Mouse (Mus musculus) heart, embryonic 14.5 days (tissue): Measurements from ENCODE around the gene Gpr89. TPM values are rescaled to one million over a fixed set of nuclear protein-coding genes. Genes with fewer than 3 reads are reported as not detected.

Source experiments
- ATAC-seq: fragments of 200-750 bp; cut with Nextera tagmentation; 2 replicates; pipeline ENCODE4 v1.8.0; 2017; ENCODE audit warnings: low read depth, moderate TSS enrichment; ENCODE audit not compliant: insufficient number of reproducible peaks, insufficient read depth, low FRiP score
- H3K27ac ChIP-seq, 2 experiments: fragments of 200-500 bp in 1 of 2; fragments of 300-500 bp in 1 of 2; sonication (generic) in 1 of 2; replicated peaks in 1 of 2; 2 replicates each; pipeline ENCODE4 v1.5.1; 2012 to 2014; ENCODE audit warnings: low read depth in 2 of 2, low read length in 2 of 2, control low read depth in 1 of 2, mild to moderate bottlenecking in 1 of 2, mixed read lengths in 1 of 2; ENCODE audit not compliant: control insufficient read depth in 1 of 2, insufficient read depth in 1 of 2
- H3K27me3 ChIP-seq: fragments of 300-500 bp; sonication (generic); 2 replicates; pipeline ENCODE4 v1.6.1; 2014; ENCODE audit warnings: mild to moderate bottlenecking, low read length, control low read depth; ENCODE audit not compliant: control insufficient read depth, insufficient read depth
- H3K36me3 ChIP-seq: fragments of 300-500 bp; sonication (generic); 2 replicates; pipeline ENCODE4 v1.6.1; 2014; ENCODE audit warnings: mild to moderate bottlenecking, control low read depth, low read length, mixed read lengths; ENCODE audit not compliant: control insufficient read depth, insufficient read depth
- H3K4me1 ChIP-seq, 2 experiments: fragments of 200-500 bp in 1 of 2; fragments of 300-500 bp in 1 of 2; sonication (generic) in 1 of 2; 2 replicates each; pipeline ENCODE4 v1.6.1; 2012 to 2014; ENCODE audit warnings: low read length in 2 of 2, control low read depth in 1 of 2, mixed read lengths in 1 of 2; ENCODE audit not compliant: control insufficient read depth in 2 of 2, insufficient read depth in 2 of 2
- H3K4me2 ChIP-seq: fragments of 300-500 bp; sonication (generic); 2 replicates; pipeline ENCODE4 v1.6.1; 2014; ENCODE audit warnings: mild to moderate bottlenecking, low read length
- H3K4me3 ChIP-seq, 2 experiments: fragments of 200-500 bp in 1 of 2; fragments of 300-500 bp in 1 of 2; sonication (generic) in 1 of 2; 2 replicates each; pipeline ENCODE4 v1.5.1; 2012 to 2014; ENCODE audit warnings: low read length in 2 of 2, mild to moderate bottlenecking in 2 of 2, control low read depth in 1 of 2, low read depth in 1 of 2, moderate library complexity in 1 of 2; ENCODE audit not compliant: control insufficient read depth in 1 of 2, insufficient read depth in 1 of 2
- H3K9ac ChIP-seq: fragments of 300-500 bp; sonication (generic); 2 replicates; pipeline ENCODE4 v1.6.1; 2014; ENCODE audit warnings: mild to moderate bottlenecking, low read length
- H3K9me3 ChIP-seq: fragments of 300-500 bp; sonication (generic); 2 replicates; pipeline ENCODE4 v1.6.1; 2016; ENCODE audit warnings: low read length, control low read depth; ENCODE audit not compliant: control insufficient read depth
- WGBS: fragments of 180-500 bp; shearing (Covaris S2); extraction: QIAGEN DNeasy Blood & Tissue Kit; methylation state at CpG from one replicate; pipeline ENCODE4 v1.1.7; 2014; 5-methylcytosine and 5-hydroxymethylcytosine counted together
- polyA plus RNA-seq: library from polyadenylated mRNA; unstranded; fragments of >200 nt; fragmentation: Nextera tagmentation; extraction: Ambion mirVana; gene quantifications from 2 replicates; pipeline ENCODE4 v1.2.1, GENCODE M21; 2014

Gpr89 gene
- polyA plus RNA-seq, 1 experiment from 2014 or later, result 29.8 TPM

DNA sequence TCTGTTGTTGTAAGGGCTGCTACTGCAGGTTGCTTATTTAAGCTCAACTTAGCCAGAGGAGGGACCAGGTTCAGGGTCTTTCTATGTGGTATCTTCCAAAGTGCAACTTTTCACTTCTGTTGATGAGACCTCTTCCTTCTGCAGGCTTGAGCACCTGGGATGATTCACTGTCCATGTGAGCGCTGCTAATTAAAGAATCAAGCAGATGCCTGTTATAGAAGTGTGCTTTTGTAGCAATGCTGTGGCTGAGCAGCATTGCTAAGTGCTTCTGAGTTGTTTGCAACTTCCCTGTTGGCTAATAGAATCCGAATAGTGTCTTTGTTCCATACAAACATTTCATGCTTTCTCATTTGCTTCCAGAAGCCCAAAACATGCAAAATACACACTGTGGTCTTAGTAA is 34.9 kb downstream of the Gpr89 start:
- no peaks in the 10 kb centered on the region for H3K27me3 ChIP-seq
- H3K9me3 ChIP-seq, result no peaks in the 10 kb centered on the region
- H3K9ac ChIP-seq, result no peak overlapping the region
- H3K4me2 ChIP-seq, result no peak overlapping the region
- peaks cover 72% of the 10 kb centered on the region for H3K36me3 ChIP-seq
- no peak overlapping the region for H3K27ac ChIP-seq
- no peaks in the 10 kb centered on the region for H3K4me1 ChIP-seq
- 87% methylated on average over 2 of the region's 2 CpGs for WGBS
- no peak overlapping the region for H3K4me3 ChIP-seq
- ATAC-seq, result no peak

DNA sequence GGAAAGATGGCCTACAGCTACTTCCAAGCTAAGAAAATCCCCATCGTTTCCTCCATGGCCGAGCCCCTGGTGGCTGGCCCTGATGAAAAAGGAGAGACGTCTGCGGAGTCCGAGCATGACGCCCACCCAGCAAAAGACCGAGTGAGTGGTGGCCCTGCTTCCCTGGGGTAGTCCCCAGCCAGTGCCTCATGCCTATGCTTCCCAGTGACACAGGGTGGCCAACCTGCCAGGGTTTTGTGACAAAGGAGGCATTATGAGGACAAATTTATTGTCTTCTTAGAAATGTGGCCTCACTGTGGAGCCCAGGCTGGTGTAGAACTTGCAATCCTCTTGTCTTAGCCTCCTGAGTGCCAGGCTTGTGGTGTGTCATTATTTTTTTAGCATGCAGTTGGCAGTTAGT is 36.1 kb downstream of the Gpr89 start:
- Histone ChIP-seq H3K4me2 (no peak overlapping the region), H3K27me3 (no peaks in the 10 kb centered on the region), H3K9me3 (no peaks in the 10 kb centered on the region), H3K4me1 (no peaks in the 10 kb centered on the region), H3K4me3 (no peak overlapping the region), H3K27ac (no peak overlapping the region), H3K9ac (no peak overlapping the region), H3K36me3 (peaks cover 60% of the 10 kb centered on the region)
- ATAC-seq, result no peak
- WGBS, result 89% methylated on average over 7 of the region's 7 CpGs

DNA sequence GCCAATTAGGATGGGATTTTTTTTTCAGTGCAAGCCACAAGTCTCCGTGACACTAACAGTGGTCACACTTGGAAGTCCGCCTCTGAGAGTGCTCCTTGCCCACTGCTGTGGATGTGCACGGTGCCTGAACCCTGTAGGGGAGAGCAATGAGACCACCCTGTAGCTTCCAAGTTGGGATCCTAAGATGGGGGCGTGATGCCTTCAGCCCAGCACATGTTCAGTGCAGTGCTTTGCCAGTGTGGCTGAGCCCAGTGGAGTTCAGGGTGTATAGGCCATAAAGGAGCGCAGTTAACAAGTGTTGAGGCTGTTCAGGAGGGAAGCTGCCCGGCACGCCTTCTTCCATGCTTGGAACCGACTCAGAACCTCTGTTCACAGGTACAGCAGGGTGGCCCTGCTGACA is 36.6 kb downstream of the Gpr89 start:
- H3K4me3 ChIP-seq, result no peak overlapping the region
- ATAC-seq, result no peak
- H3K36me3 ChIP-seq, result peaks cover 55% of the 10 kb centered on the region
- H3K27ac ChIP-seq, result no peak overlapping the region
- 93% methylated on average over 8 of the region's 8 CpGs for WGBS
- H3K27me3 ChIP-seq, result no peaks in the 10 kb centered on the region
- no peak overlapping the region for H3K4me2 ChIP-seq
- no peaks in the 10 kb centered on the region for H3K4me1 ChIP-seq
- no peak overlapping the region for H3K9ac ChIP-seq
- H3K9me3 ChIP-seq, result no peaks in the 10 kb centered on the region

DNA sequence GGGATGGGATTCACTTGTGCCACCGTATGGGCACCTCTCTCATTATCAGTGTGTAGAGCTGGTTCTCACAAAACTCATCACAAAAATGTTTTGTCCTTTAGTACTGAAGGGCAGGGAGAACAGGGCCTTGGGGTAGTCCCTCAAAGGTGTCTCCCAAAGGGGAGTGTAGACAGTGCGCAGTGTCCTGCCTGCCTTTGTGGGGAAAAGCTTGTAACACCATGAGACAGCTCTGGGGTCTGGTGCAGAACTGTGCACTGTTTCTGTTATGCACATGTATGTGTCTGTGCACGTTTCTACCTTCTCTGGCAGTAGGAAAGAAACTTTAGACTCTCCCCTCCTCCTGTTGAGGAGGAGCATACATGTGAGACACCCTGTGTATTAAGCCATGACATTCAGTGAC is 37.3 kb downstream of the Gpr89 start:
- 84% methylated on average over 3 of the region's 3 CpGs for WGBS
- no peak; the same call in 1 of the 2 replicates for ATAC-seq
- H3K27ac ChIP-seq, result no peak overlapping the region
- H3K4me3 ChIP-seq, result no peak overlapping the region
- H3K4me1 ChIP-seq, result no peaks in the 10 kb centered on the region
- H3K9me3 ChIP-seq, result no peaks in the 10 kb centered on the region
- H3K4me2 ChIP-seq, result no peak overlapping the region
- no peak overlapping the region for H3K9ac ChIP-seq
- H3K36me3 ChIP-seq, result peaks cover 48% of the 10 kb centered on the region
- no peaks in the 10 kb centered on the region for H3K27me3 ChIP-seq

DNA sequence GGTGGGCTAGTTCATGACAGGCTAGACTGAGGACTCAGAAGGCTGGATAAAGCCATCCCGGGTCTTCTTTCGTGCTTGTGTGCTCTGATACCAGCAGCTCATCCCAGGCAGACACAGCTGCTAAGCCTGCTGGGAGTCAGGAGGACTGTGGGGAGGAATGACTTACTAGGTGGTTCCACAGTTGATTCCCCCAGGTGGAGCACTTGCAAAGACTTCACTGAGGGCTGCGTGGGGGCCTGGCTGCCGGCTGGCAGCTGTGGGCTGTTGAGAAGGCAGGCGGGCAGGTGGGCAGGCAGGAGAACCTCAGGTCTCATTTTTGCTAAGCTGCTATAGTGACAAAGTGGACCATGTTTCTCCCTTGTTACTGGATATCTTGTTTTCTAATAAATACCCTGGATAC is 44.6 kb downstream of the Gpr89 start:
- Histone ChIP-seq H3K9ac (no peak overlapping the region), H3K4me1 (no peaks in the 10 kb centered on the region), H3K27me3 (no peaks in the 10 kb centered on the region), H3K4me3 (no peak overlapping the region), H3K36me3 (no peaks in the 10 kb centered on the region), H3K9me3 (no peaks in the 10 kb centered on the region), H3K27ac (no peak overlapping the region), H3K4me2 (no peak overlapping the region)
- ATAC-seq, result no peak
- 88% methylated on average over 5 of the region's 5 CpGs for WGBS

DNA sequence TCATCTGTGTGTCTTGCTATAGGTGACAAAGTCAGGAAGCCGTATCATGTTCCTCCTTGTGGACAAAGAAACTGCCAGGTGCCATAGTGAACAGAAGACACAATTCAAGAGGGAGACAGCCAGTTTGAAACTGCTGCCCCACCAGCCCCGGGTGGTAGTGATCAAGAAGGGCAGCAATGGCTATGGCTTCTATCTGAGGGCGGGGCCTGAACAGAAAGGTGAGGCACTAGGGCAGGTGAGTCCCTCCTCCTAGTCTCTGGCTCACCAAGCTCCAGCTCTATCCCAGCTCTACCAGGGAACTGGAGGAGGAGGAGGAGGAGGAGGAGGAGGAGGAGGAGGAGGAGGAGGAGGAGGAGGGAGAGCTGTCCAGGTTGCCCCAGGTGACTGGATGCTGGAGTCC is 49.3 kb downstream of the Gpr89 start:
- no peak for ATAC-seq

DNA sequence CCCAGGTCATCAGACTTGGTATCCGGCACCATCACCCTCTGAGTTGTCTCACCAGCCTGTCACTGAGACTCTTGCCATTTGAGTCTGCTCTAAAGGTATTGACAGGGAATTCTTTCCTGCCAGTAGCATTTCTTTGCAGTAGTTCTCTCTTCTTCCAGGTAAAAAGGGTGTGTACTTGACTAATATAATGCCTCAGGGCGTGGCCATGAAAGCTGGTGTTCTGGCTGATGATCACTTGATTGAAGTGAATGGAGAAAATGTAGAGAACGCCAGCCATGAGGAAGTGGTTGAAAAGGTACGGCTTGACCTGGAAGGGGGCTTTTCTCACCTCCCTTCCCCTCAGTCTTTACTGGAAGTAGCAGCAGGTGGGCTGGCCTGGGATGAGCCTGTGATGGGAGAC is 50.8 kb downstream of the Gpr89 start:
- Histone ChIP-seq H3K4me3 (no peak overlapping the region), H3K4me1 (peaks cover 4 to 6% of the 10 kb centered on the region in 2 experiments; a peak in 2 of 4 replicates), H3K4me2 (no peak overlapping the region), H3K27ac (no peak overlapping the region), H3K9me3 (no peaks in the 10 kb centered on the region), H3K36me3 (no peaks in the 10 kb centered on the region), H3K9ac (no peak overlapping the region), H3K27me3 (no peaks in the 10 kb centered on the region)
- WGBS, result 82% methylated on average over 4 of the region's 4 CpGs
- ATAC-seq, result no peak

More for the DNA sequence above, 49.3 kb downstream of the Gpr89 start:
- Histone ChIP-seq H3K4me2 (no peak overlapping the region), H3K9me3 (no peaks in the 10 kb centered on the region), H3K36me3 (no peaks in the 10 kb centered on the region), H3K27ac (no peak overlapping the region), H3K9ac (no peak overlapping the region), H3K27me3 (no peaks in the 10 kb centered on the region), H3K4me1 (peaks cover 4 to 6% of the 10 kb centered on the region in 2 experiments; a peak in 2 of 4 replicates), H3K4me3 (no peak overlapping the region)
- 74% methylated on average over 3 of the region's 3 CpGs for WGBS

DNA sequence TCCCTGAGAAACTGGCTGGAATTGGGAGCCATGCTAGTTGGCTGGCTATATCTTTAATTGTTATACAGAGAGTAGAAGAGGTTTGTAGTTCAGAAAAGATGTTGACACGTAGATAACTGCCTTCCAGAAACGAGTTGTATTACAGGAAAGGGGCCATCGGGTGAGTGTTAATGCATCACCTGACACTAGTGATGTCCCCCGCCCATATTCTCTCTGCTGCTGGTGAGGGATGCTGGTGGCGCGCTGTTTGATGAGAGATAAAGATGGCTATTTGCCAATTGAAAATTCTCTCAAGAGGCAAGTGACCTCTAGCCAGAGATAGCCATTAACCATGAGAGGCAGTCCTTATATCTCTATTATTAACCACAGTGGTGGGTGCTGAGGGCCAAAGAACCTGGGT is 52.6 kb downstream of the Gpr89 start:
- WGBS, result 34% methylated on average over 6 of the region's 6 CpGs
- Histone ChIP-seq H3K9ac (no peak overlapping the region), H3K36me3 (no peaks in the 10 kb centered on the region), H3K27ac (no peak overlapping the region), H3K4me2 (no peak overlapping the region), H3K27me3 (no peaks in the 10 kb centered on the region), H3K9me3 (no peaks in the 10 kb centered on the region), H3K4me1 (peaks cover 6 to 10% of the 10 kb centered on the region in 2 experiments; a peak in 3 of 4 replicates), H3K4me3 (no peak overlapping the region)
- ATAC-seq, result no peak
